Mouse (Mus musculus) CH12.LX (cell line): Measurements from ENCODE around the gene Sephs2. TPM values are rescaled to one million over a fixed set of nuclear protein-coding genes. Genes with fewer than 3 reads are reported as not detected.

Experiments
- DNase-seq: peaks from one replicate; pipeline ENCODE4 v3.0.0-alpha.2; 2013; ENCODE audit errors: extremely low read depth
- H3K27ac ChIP-seq: 2 replicates; pipeline ENCODE4 v1.5.1; 2012; ENCODE audit warnings: low read depth, mild to moderate bottlenecking, control low read depth, moderate library complexity; ENCODE audit not compliant: insufficient read depth
- H3K27me3 ChIP-seq: replicated peaks from 2 replicates; pipeline ENCODE3; 2012; ENCODE audit warnings: inconsistent platforms
- H3K36me3 ChIP-seq, 2 experiments: replicated peaks in 1 of 2; 2 replicates each; pipeline versions ENCODE3 to v1.6.1; 2012; ENCODE audit warnings: inconsistent platforms in 1 of 2, low read length in 1 of 2, mild to moderate bottlenecking in 1 of 2, mixed read lengths in 1 of 2, moderate library complexity in 1 of 2; ENCODE audit not compliant: control insufficient read depth in 1 of 2, insufficient read depth in 1 of 2
- H3K4me1 ChIP-seq, 2 experiments: 2 replicates each; pipeline ENCODE4 v1.6.1; 2012; ENCODE audit warnings: inconsistent platforms in 1 of 2, moderate library complexity in 1 of 2; ENCODE audit not compliant: insufficient read depth in 2 of 2, control insufficient read depth in 1 of 2
- H3K4me2 ChIP-seq: 2 replicates; pipeline ENCODE4 v1.6.1; 2012; ENCODE audit warnings: low read depth, mild to moderate bottlenecking, control low read depth; ENCODE audit not compliant: poor library complexity, insufficient read depth, severe bottlenecking
- H3K4me3 ChIP-seq, 3 experiments: fragments of 150-350 bp in 1 of 3; sonication (generic) in 1 of 3; replicated peaks in 1 of 3; 2 replicates each; pipeline versions ENCODE3 to v1.5.1; 2011 to 2012; ENCODE audit warnings: low read depth in 2 of 3, low read length in 2 of 3, mild to moderate bottlenecking in 2 of 3, moderate library complexity in 2 of 3, control low read depth in 1 of 3, improper control_type of control experiment in 1 of 3, inconsistent platforms in 1 of 3, mixed read lengths in 1 of 3; ENCODE audit not compliant: poor library complexity in 1 of 3
- H3K79me2 ChIP-seq: replicated peaks from 2 replicates; pipeline ENCODE4 v1.6.1; 2012; ENCODE audit warnings: mild to moderate bottlenecking, moderate library complexity; ENCODE audit not compliant: control insufficient read depth, poor library complexity, insufficient read depth, severe bottlenecking; ENCODE audit errors: extremely low read depth
- H3K9ac ChIP-seq: 2 replicates; pipeline ENCODE4 v1.6.1; 2012; ENCODE audit warnings: low read depth, mild to moderate bottlenecking, control low read depth, moderate library complexity; ENCODE audit not compliant: insufficient read depth
- H3K9me3 ChIP-seq: replicated peaks from 2 replicates; pipeline ENCODE3; 2012; ENCODE audit warnings: low read length, inconsistent platforms, mixed read lengths
- BHLHE40 ChIP-seq: IDR thresholded peaks from 2 replicates; pipeline ENCODE4 v1.6.1; 2011; ENCODE audit warnings: mild to moderate bottlenecking, low read depth, low read length, improper control_type of control experiment
- CHD1 ChIP-seq: IDR thresholded peaks from 2 replicates; pipeline ENCODE4 v1.6.1; 2012; ENCODE audit warnings: low read depth, low read length, improper control_type of control experiment, inconsistent platforms
- CHD2 ChIP-seq: IDR thresholded peaks from 2 replicates; pipeline ENCODE4 v1.6.1; 2011; ENCODE audit warnings: low read length, improper control_type of control experiment
- CTCF ChIP-seq, 2 experiments: IDR thresholded peaks in 1 of 2; conservative IDR thresholded peaks in 1 of 2; 2 replicates each; pipeline ENCODE4 v1.5.1; 2011 to 2012; ENCODE audit warnings: low read depth in 2 of 2, low read length in 2 of 2, improper control_type of control experiment in 1 of 2, inconsistent platforms in 1 of 2, mild to moderate bottlenecking in 1 of 2, moderate library complexity in 1 of 2
- E2F4 ChIP-seq: IDR thresholded peaks from 2 replicates; pipeline ENCODE4 v1.6.1; 2011; ENCODE audit warnings: low read depth, low read length, improper control_type of control experiment; ENCODE audit not compliant: insufficient replicate concordance
- ELF1 ChIP-seq: IDR thresholded peaks from 2 replicates; pipeline ENCODE4 v1.6.1; 2014; ENCODE audit warnings: low read depth, mild to moderate bottlenecking, inconsistent platforms, low read length, improper control_type of control experiment
- EP300 ChIP-seq: IDR thresholded peaks from 2 replicates; pipeline ENCODE4 v1.6.1; 2011; ENCODE audit warnings: low read length, improper control_type of control experiment
- ETS1 ChIP-seq: conservative IDR thresholded peaks from 2 replicates; pipeline ENCODE4 v1.6.1; 2012; ENCODE audit warnings: low read depth, mild to moderate bottlenecking, inconsistent platforms, low read length, improper control_type of control experiment, moderate library complexity
- HCFC1 ChIP-seq: IDR thresholded peaks from 2 replicates; pipeline ENCODE4 v1.6.1; 2012; ENCODE audit warnings: low read depth, mild to moderate bottlenecking, inconsistent platforms, low read length, improper control_type of control experiment
- IRF4 ChIP-seq: IDR thresholded peaks from 2 replicates; pipeline ENCODE4 v1.6.1; 2014; ENCODE audit warnings: low read depth, mild to moderate bottlenecking, inconsistent platforms, low read length, improper control_type of control experiment
- JUN ChIP-seq: IDR thresholded peaks from 2 replicates; pipeline ENCODE4 v1.6.1; 2011; ENCODE audit warnings: low read depth, mild to moderate bottlenecking, low read length, improper control_type of control experiment, moderate library complexity; ENCODE audit not compliant: insufficient read depth
- JUND ChIP-seq: conservative IDR thresholded peaks from 2 replicates; pipeline ENCODE4 v1.6.1; 2011; ENCODE audit warnings: low read depth, low read length, improper control_type of control experiment
- MAFK ChIP-seq: IDR thresholded peaks from 2 replicates; pipeline ENCODE4 v1.6.1; 2011; ENCODE audit warnings: low read length, improper control_type of control experiment; ENCODE audit not compliant: insufficient replicate concordance
- MAX ChIP-seq: IDR thresholded peaks from 2 replicates; pipeline ENCODE4 v1.6.1; 2011; ENCODE audit warnings: low read length, improper control_type of control experiment
- MAZ ChIP-seq: IDR thresholded peaks from 2 replicates; pipeline ENCODE4 v1.6.1; 2012; ENCODE audit warnings: low read depth, mild to moderate bottlenecking, inconsistent platforms, low read length, improper control_type of control experiment, moderate library complexity
- MEF2A ChIP-seq: IDR thresholded peaks from 2 replicates; pipeline ENCODE4 v1.6.1; 2014; ENCODE audit warnings: low read depth, mild to moderate bottlenecking, inconsistent platforms, low read length, improper control_type of control experiment, borderline replicate concordance
- MXI1 ChIP-seq: IDR thresholded peaks from 2 replicates; pipeline ENCODE4 v1.6.1; 2011; ENCODE audit warnings: mild to moderate bottlenecking, low read depth, low read length, improper control_type of control experiment
- MYC ChIP-seq: IDR thresholded peaks from 2 replicates; pipeline ENCODE4 v1.6.1; 2011; ENCODE audit warnings: low read depth, mild to moderate bottlenecking, improper control_type of control experiment, low read length
- NELFE ChIP-seq: IDR thresholded peaks from 2 replicates; pipeline ENCODE4 v1.6.1; 2011; ENCODE audit warnings: low read depth, low read length, improper control_type of control experiment
- NRF1 ChIP-seq: IDR thresholded peaks from 2 replicates; pipeline ENCODE4 v1.6.1; 2014; ENCODE audit warnings: low read depth, mild to moderate bottlenecking, inconsistent platforms, low read length, improper control_type of control experiment, moderate library complexity
- PAX5 ChIP-seq: IDR thresholded peaks from 2 replicates; pipeline ENCODE4 v1.6.1; 2012; ENCODE audit warnings: low read length, inconsistent platforms, mixed read lengths
- POLR2A ChIP-seq: IDR thresholded peaks from 2 replicates; pipeline ENCODE4 v1.6.1; 2011; ENCODE audit warnings: low read depth, mild to moderate bottlenecking, improper control_type of control experiment, low read length
- RAD21 ChIP-seq: IDR thresholded peaks from 2 replicates; pipeline ENCODE4 v1.6.1; 2011; ENCODE audit warnings: low read depth, mild to moderate bottlenecking, low read length, improper control_type of control experiment, moderate library complexity
- RCOR1 ChIP-seq: conservative IDR thresholded peaks from 2 replicates; pipeline ENCODE4 v1.6.1; 2012; ENCODE audit warnings: low read depth, mild to moderate bottlenecking, inconsistent platforms, low read length, improper control_type of control experiment
- SIN3A ChIP-seq: IDR thresholded peaks from 2 replicates; pipeline ENCODE4 v1.6.1; 2012; ENCODE audit warnings: low read length, improper control_type of control experiment, inconsistent platforms
- SMC3 ChIP-seq: IDR thresholded peaks from 2 replicates; pipeline ENCODE4 v1.6.1; 2011; ENCODE audit warnings: low read depth, low read length, improper control_type of control experiment
- TBP ChIP-seq: conservative IDR thresholded peaks from 2 replicates; pipeline ENCODE4 v1.6.1; 2011; ENCODE audit warnings: low read depth, low read length, improper control_type of control experiment
- TCF12 ChIP-seq: IDR thresholded peaks from 2 replicates; pipeline ENCODE4 v1.6.1; 2014; ENCODE audit warnings: low read depth, mild to moderate bottlenecking, inconsistent platforms, low read length, improper control_type of control experiment
- UBTF ChIP-seq: IDR thresholded peaks from 2 replicates; pipeline ENCODE4 v1.6.1; 2012; ENCODE audit warnings: low read depth, mild to moderate bottlenecking, inconsistent platforms, low read length, improper control_type of control experiment, moderate library complexity
- USF1 ChIP-seq: IDR thresholded peaks from 2 replicates; pipeline ENCODE4 v1.6.1; 2014; ENCODE audit warnings: low read depth, mild to moderate bottlenecking, inconsistent platforms, low read length, improper control_type of control experiment
- USF2 ChIP-seq: conservative IDR thresholded peaks from 2 replicates; pipeline ENCODE4 v1.6.1; 2011; ENCODE audit warnings: low read depth, low read length, improper control_type of control experiment
- ZC3H11A ChIP-seq: IDR thresholded peaks from 2 replicates; pipeline ENCODE4 v1.6.1; 2012; ENCODE audit warnings: low read depth, mild to moderate bottlenecking, inconsistent platforms, low read length, improper control_type of control experiment
- ZKSCAN1 ChIP-seq: IDR thresholded peaks from 2 replicates; pipeline ENCODE4 v1.6.1; 2012; ENCODE audit warnings: low read depth, inconsistent platforms, low read length, improper control_type of control experiment, borderline replicate concordance
- ZMIZ1 ChIP-seq: IDR thresholded peaks from 2 replicates; pipeline ENCODE4 v1.6.1; 2012; ENCODE audit warnings: low read depth, mild to moderate bottlenecking, inconsistent platforms, low read length, improper control_type of control experiment
- ZNF384 ChIP-seq: IDR thresholded peaks from 2 replicates; pipeline ENCODE4 v1.6.1; 2012; ENCODE audit warnings: low read depth, low read length, improper control_type of control experiment, inconsistent platforms
- dilution Hi-C: fragments of 300-500 bp; cut with MboI; formaldehyde crosslinking; loops from 2 replicates; pipeline ENCODE4 v1.14.3; 2020; ENCODE audit warnings: low sequenced_read_pairs; ENCODE audit not compliant: extremely low pct_unique_long_range_greater_than_20kb, extremely low pct_ligation_motif_present
- in situ Hi-C: fragments of 300-500 bp; cut with MboI; formaldehyde crosslinking; loops from 3 replicates; pipeline ENCODE4 v1.14.3; 2019; ENCODE audit warnings: low sequenced_read_pairs, low pct_ligation_motif_present, low pct_unique_long_range_greater_than_20kb, mixed read lengths
- polyA plus RNA-seq: library from polyadenylated mRNA; unstranded; fragments of >175 nt; gene quantifications from 2 replicates; pipeline ENCODE4 v1.2.1, GENCODE M21; 2012; ENCODE audit warnings: low read depth; ENCODE audit not compliant: insufficient read length
- total RNA-seq, 2 experiments: library from RNA; depleted of rRNA; stranded (reverse); fragments of 300-350 nt in 1 of 2; fragments of >200 nt in 1 of 2; gene quantifications; 2 replicates each; pipeline ENCODE4 v1.2.3; 2012 to 2014

Gene Sephs2
- total and polyA plus RNA-seq, 3 experiments, result 159 to 209 (median 203) TPM

DNA sequence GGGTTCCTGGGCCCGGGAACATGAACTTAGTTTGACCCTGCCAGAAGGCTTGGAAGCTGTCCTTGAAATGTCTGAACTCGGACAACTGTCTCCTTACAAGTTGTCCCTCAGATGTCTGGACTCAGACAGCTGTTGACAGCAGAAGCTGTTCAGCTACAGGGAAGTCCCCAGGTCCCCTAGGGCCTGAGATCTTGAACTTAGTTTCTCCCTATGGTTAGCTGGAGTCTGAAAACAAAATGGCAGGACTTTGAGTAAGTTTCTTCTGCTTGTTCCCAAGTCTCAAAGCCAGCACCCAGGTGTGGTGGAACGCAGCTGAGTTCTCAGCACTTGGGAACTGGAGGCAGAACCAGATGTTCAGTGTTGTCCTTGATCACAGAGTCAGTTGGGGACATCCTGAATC is 6.2 kb upstream of the Sephs2 start (continued):
- TF ChIP-seq ZC3H11A (no peak), POLR2A (no peak), ZMIZ1 (no peak), MAX (no peak), USF1 (no peak), PAX5 (no peak)

DNA sequence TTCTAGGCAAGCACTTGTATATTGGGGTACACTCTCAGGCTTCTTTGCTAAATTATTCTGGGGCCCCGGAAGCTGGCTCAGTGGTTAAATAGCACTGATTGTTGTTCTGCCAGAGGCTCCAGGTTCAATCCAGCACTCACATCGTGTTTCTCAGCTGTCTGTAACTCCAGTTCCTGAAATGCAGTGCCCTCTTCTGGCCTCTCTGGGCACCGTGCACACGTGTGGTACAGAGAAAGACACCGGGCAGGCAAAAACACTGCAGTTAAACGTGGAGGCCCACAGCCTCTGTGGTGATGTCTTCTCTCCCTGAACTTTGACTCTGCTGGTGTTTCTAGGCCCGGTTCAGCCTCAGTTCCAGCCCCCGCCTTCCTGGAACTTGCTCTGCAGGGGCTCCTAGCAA is 4.5 kb upstream of the Sephs2 start:
- H3K9ac ChIP-seq, result peak overlapping the region; percentile 79
- peak; percentile 80 for DNase-seq

DNA sequence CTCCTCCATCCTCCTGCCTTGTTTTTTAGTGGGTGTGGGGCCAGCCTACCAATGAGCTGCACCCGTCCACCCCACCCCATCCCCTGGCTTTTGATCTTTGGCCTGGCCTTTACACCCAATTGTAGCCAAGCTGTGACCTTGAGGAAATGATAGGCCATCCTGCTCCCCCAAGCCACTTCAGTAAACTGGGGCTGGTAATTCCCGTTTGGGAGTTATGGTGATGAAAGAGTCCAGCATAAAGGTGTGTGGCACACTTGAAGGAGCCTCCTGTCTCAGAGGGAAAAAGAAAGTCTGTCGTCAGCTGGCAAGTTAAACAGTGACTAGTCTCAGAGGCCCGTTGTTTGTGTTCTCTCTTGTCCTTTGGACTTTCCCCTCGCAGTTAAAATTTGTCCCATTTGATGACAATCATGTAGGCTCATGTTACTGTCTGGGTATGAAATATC is 2.7 kb upstream of the Sephs2 start:
- in situ Hi-C loops, result no loop called here
- H3K9ac ChIP-seq, result peak overlapping the region; percentile 49
- TF ChIP-seq RCOR1, result no peak
- no peak for TF ChIP-seq ZNF384
- 0 out of 2 replicates have a peak, but pooled peaks have one; percentile 2 for TF ChIP-seq MAX
- TF ChIP-seq BHLHE40, result peak; percentile 46; the same call in 1 of the 2 replicates
- TF ChIP-seq CHD2, result 0 out of 2 replicates have a peak, but pooled peaks have one; percentile 31
- TF ChIP-seq TBP, result 0 out of 2 replicates have a peak, but pooled peaks have one; percentile 49
- no peak for TF ChIP-seq ZC3H11A
- TF ChIP-seq UBTF, result no peak
- TF ChIP-seq RAD21, result no peak
- TF ChIP-seq ZKSCAN1, result no peak
- no peak for TF ChIP-seq JUN
- TF ChIP-seq CHD1, result no peak
- no peak for TF ChIP-seq USF2
- peak; percentile 69 for TF ChIP-seq ETS1
- no peak for TF ChIP-seq PAX5
- TF ChIP-seq MAZ, result no peak

More for the DNA sequence above, 4.5 kb upstream of the Sephs2 start:
- dilution Hi-C loops, result no loop called here
- TF ChIP-seq E2F4 (0 out of 2 replicates have a peak, but pooled peaks have one; percentile 31), TCF12 (peak; percentile 66), EP300 (no peak), SMC3 (peak; percentile 82), ZMIZ1 (no peak), RAD21 (peak; percentile 68), MXI1 (peak; percentile 97), MYC (peak; percentile 99), NRF1 (peak; percentile 50), NELFE (peak; percentile 73), CTCF (conservative IDR thresholded peaks at IDR 0.05 in 1 of 2, IDR thresholded peaks at IDR 0.05 in 1 of 2; ENCODE audit: low read depth in 2 of 2, low read length in 2 of 2) (peak; percentile 13 to 88; a peak in 2 of 4 replicates), USF1 (no peak), USF2 (no peak), HCFC1 (peak; percentile 50), MEF2A (peak; percentile 69), ETS1 (peak; percentile 56; the same call in 1 of the 2 replicates), ZNF384 (no peak), SIN3A (peak; percentile 97), IRF4 (peak; percentile 71), MAZ (peak; percentile 85), ELF1 (peak; percentile 79), JUND (0 out of 2 replicates have a peak, but pooled peaks have one; percentile 43), MAFK (0 out of 2 replicates have a peak, but pooled peaks have one; percentile 10), CHD1 (no peak), MAX (peak; percentile 96), RCOR1 (no peak), BHLHE40 (peak; percentile 87), POLR2A (no peak; the same call in 1 of the 2 replicates)
- H3K36me3 ChIP-seq, result no peaks in the 10 kb centered on the region
- in situ Hi-C loops, result no loop called here
- H3K4me2 ChIP-seq, result peak overlapping the region; percentile 80
- no peaks in the 10 kb centered on the region for H3K27me3 ChIP-seq
- peak overlapping the region; percentile 36 to 48 (median 37) for H3K4me3 ChIP-seq
- peaks cover 33 to 76% of the 10 kb centered on the region in 2 experiments for H3K4me1 ChIP-seq
- no peaks in the 10 kb centered on the region for H3K9me3 ChIP-seq
- H3K79me2 ChIP-seq, result peaks cover 5% of the 10 kb centered on the region
- H3K27ac ChIP-seq, result peak overlapping the region; percentile 82

More for the DNA sequence above, 2.7 kb upstream of the Sephs2 start:
- Histone ChIP-seq H3K27me3 (no peaks in the 10 kb centered on the region), H3K9me3 (no peaks in the 10 kb centered on the region), H3K79me2 (peaks cover 22% of the 10 kb centered on the region), H3K4me2 (peak overlapping the region; percentile 35; the same call in 1 of the 2 replicates), H3K4me1 (peaks cover 28 to 68% of the 10 kb centered on the region in 2 experiments), H3K36me3 (peaks cover 4 to 14% of the 10 kb centered on the region in 2 experiments), H3K4me3 (no peak overlapping the region), H3K27ac (peak overlapping the region; percentile 82)
- no peak for DNase-seq
- dilution Hi-C loops, result no loop called here
